Mouse (Mus musculus) central nervous system, embryonic 14 days (tissue): ENCODE results near the gene Sis. TPM values are rescaled to one million over a fixed set of nuclear protein-coding genes. Genes with fewer than 3 reads are reported as not detected.

Source experiments
- polyA plus RNA-seq: library from polyadenylated mRNA; depleted of rRNA; stranded (reverse); fragments of >200 nt; gene quantifications from 2 replicates; pipeline ENCODE4 v1.2.3, GENCODE M21; 2012; rRNA removed

The Sis gene
- 0.01 TPM in 2 replicates for polyA plus RNA-seq

DNA sequence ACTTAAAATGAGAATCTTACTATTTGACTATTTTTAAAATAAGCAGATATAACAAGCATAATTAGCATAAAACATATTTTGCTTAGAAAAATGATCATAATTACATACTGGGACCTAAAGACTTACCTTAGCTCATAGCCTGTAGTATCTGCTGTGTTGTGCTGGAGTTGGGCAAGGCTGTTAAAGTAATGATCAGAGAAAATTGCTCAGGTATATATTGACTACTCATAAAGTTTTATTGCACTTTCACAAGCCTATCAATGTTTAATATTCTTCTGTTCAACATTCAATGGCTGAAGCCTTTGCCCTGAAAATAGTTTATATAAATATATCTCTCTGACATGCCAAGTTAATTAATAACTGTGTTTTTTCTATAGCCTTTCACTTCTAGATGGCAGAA is at the start of gene Sis:
Gene Sis (minus strand): TSS at position 189 of the 400 bp plus-strand sequence.

Other genes with a start within 250 kb of the Sis start
- gene Slitrk3, start 89.9 kb upstream of the Sis start, polyA plus RNA-seq: 9.9 and 11.5 TPM in 2 replicates